In the genomic region with DNA sequence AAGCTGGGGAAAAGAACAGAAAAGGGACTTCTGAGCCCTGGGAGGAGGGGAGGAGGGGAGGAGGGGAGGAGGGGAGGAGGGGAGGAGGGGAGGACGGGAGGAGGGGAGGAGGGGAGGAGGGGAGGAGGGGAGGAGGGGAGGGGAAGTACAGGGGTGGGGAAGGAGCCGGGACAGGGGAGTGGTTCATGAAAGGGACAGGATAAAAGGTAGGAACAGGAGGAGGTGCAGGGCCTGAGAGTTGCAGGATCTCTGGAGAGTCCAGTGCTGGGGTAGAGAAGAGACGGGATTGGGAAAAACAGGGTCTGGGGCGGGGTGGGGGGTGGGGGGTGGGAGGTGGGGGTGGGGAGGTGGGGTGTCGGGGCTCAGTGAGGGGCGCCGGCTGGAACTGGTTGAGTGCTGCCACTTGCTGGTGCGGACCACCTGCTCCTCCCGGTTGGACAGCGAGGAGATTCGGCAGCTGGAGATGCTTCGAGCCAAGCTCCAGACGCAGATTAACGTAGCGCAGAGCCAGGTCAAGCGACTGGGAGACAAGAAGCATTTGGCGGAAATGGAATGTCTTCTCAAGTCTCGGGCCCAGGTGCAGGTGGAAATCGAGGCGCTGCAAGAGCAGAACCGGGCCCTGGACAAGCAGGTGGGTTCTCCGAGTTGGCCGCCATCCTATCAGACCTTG, we compare ENCODE assay signal across 13 mouse cellular contexts. TPM values are rescaled to one million over a fixed set of nuclear protein-coding genes. Genes with fewer than 3 reads are reported as not detected.
DNase-seq lines count a peak whose midpoint lies in the region; ATAC-seq and TF ChIP-seq lines count a peak whose summit lies in the region.
"Had no signal": no experiment of that assay in that cellular context is flagged by ENCODE, and none has a peak within 500 bp of the region (broad histone marks: within the 10 kb centered on the region; RNA-seq: fewer than 3 reads in every experiment).

No protein-coding gene starts in this region.

- 14% methylated on average over 19 of the region's 23 CpGs for WGBS in kidney, embryonic 14.5 days
- 12% methylated on average over 20 of the region's 23 CpGs for WGBS in forebrain, postnatal 0 days
- 14% methylated on average over 22 of the region's 23 CpGs for whole genome bisulfite sequencing in midbrain, embryonic 14.5 days

- H3K4me1 ChIP-seq in kidney, embryonic 14.5 days (ENCODE audit: control insufficient read depth, insufficient read depth, low read length): peaks cover 6% of the 10 kb centered on the region; the same call in 1 of the 2 replicates
- no peaks in the 10 kb centered on the region for H3K4me1 ChIP-seq in forebrain, postnatal 0 days (ENCODE audit: insufficient read depth)
- H3K4me1 ChIP-seq in midbrain, embryonic 14.5 days (ENCODE audit: control insufficient read depth, insufficient read depth, low read length): no peaks in the 10 kb centered on the region

- no peaks in the 10 kb centered on the region for H3K36me3 ChIP-seq in kidney, embryonic 14.5 days (ENCODE audit: control insufficient read depth, insufficient read depth, low read length)
- no peaks in the 10 kb centered on the region for H3K36me3 ChIP-seq in forebrain, postnatal 0 days (ENCODE audit: insufficient read depth)
- H3K36me3 ChIP-seq in midbrain, embryonic 14.5 days (ENCODE audit: control insufficient read depth, insufficient read depth, low read length): no peaks in the 10 kb centered on the region
- H3K36me3 ChIP-seq: liver, embryonic 15.5 days had no signal

- no peak overlapping the region for H3K27ac ChIP-seq in kidney, embryonic 14.5 days (ENCODE audit: low read depth, low read length)
- H3K27ac ChIP-seq in forebrain, postnatal 0 days (ENCODE audit: low read depth, low read length): no peak overlapping the region
- H3K27ac ChIP-seq in midbrain, embryonic 14.5 days (replicated peaks; ENCODE audit: low read depth, low read length): no peak overlapping the region
- H3K27ac ChIP-seq: liver, embryonic 15.5 days had no signal

- H3K27me3 ChIP-seq in kidney, embryonic 14.5 days (ENCODE audit: control insufficient read depth, insufficient read depth, low read length): no peaks in the 10 kb centered on the region
- H3K27me3 ChIP-seq in forebrain, postnatal 0 days (ENCODE audit: insufficient read depth, low read length): no peaks in the 10 kb centered on the region
- no peaks in the 10 kb centered on the region for H3K27me3 ChIP-seq in midbrain, embryonic 14.5 days (ENCODE audit: control insufficient read depth, insufficient read depth, low read length)
- H3K27me3 ChIP-seq: liver, embryonic 15.5 days had no signal

- H3K4me3 ChIP-seq in kidney, embryonic 14.5 days (ENCODE audit: low read length): peak overlapping the region; percentile 6; the same call in 1 of the 2 replicates
- H3K4me3 ChIP-seq in forebrain, postnatal 0 days (ENCODE audit: low read depth, low read length): no peak overlapping the region
- no peak overlapping the region for H3K4me3 ChIP-seq in midbrain, embryonic 14.5 days (replicated peaks; ENCODE audit: low read depth, low read length)
- H3K4me3 ChIP-seq: liver, embryonic 15.5 days had no signal

- no peak overlapping the region for H3K9ac ChIP-seq in kidney, embryonic 14.5 days (ENCODE audit: low read depth, low read length)
- H3K9ac ChIP-seq in forebrain, postnatal 0 days: no peak overlapping the region
- no peak overlapping the region for H3K9ac ChIP-seq in midbrain, embryonic 14.5 days (replicated peaks; ENCODE audit: low read length)
- H3K9ac ChIP-seq: liver, embryonic 15.5 days had no signal

- TF ChIP-seq CTCF in forebrain, postnatal 0 days (IDR thresholded peaks at IDR 0.05; ENCODE audit: low read depth): no peak

- ATAC-seq in kidney, embryonic 14.5 days (ENCODE audit: low FRiP score, low TSS enrichment): no peak
- no peak for ATAC-seq in forebrain, postnatal 0 days
- no peak for ATAC-seq in midbrain, embryonic 14.5 days (ENCODE audit: low FRiP score, low TSS enrichment)
- no peak for ATAC-seq in monocyte, adult 5-6 weeks (replicated peaks; ENCODE audit: insufficient number of reproducible peaks, low FRiP score, low TSS enrichment, poor library complexity, severe bottlenecking)

- H3K9me3 ChIP-seq in kidney, embryonic 14.5 days (ENCODE audit: control insufficient read depth, low read length): 0 out of 2 replicates have a peak, but pooled peaks cover 4% of the 10 kb centered on the region
- H3K9me3 ChIP-seq in forebrain, postnatal 0 days (ENCODE audit: low read length): no peaks in the 10 kb centered on the region
- no peaks in the 10 kb centered on the region for H3K9me3 ChIP-seq in midbrain, embryonic 14.5 days (ENCODE audit: control insufficient read depth, low read length)
- H3K9me3 ChIP-seq: liver, embryonic 15.5 days had no signal

- no peak for DNase-seq in kidney, postnatal 25 days
- DNase-seq in ZHBTc4 (ENCODE audit: low read depth, low spot score): peak; percentile 53
- no peak for DNase-seq in forebrain, postnatal 0 days
- DNase-seq in midbrain, embryonic 14.5 days: peak; percentile 30
- no peak for DNase-seq in frontal cortex, postnatal 36 days (ENCODE audit: low spot score in 2 of 2)
- DNase-seq in adrenal gland, postnatal 10 days: no peak
- DNase-seq: cerebellum, adult 9-11 months; right cerebral cortex, postnatal 14 days had no signal

- peak overlapping the region; percentile 30 for H3K4me2 ChIP-seq in kidney, embryonic 14.5 days (replicated peaks; ENCODE audit: low read depth, low read length)
- 0 out of 2 replicates have a peak overlapping the region, but pooled peaks have one; percentile 19 for H3K4me2 ChIP-seq in forebrain, postnatal 0 days (ENCODE audit: low read depth)
- peak overlapping the region; percentile 22; the same call in 1 of the 2 replicates for H3K4me2 ChIP-seq in midbrain, embryonic 14.5 days (ENCODE audit: low read length)
- H3K4me2 ChIP-seq: liver, embryonic 15.5 days had no signal

RNA-seq across cellular contexts. Expression of gene Ccdc114, which starts 4.9 kb away (rescaled TPM):
- 8.0 and 10.0 TPM in 2 replicates for polyA plus RNA-seq in kidney, embryonic 14.5 days (2014; fragmentation: Nextera tagmentation; extraction: Ambion mirVana)
- 4.3 and 5.8 TPM in 2 replicates for total RNA-seq in forebrain, postnatal 0 days (2014; rRNA removed)
- polyA plus RNA-seq in forebrain, postnatal 0 days (2015; fragmentation: Nextera tagmentation; extraction: Ambion mirVana): 3.1 and 5.1 TPM in 2 replicates
- polyA plus RNA-seq in midbrain, embryonic 14.5 days (2014; fragmentation: Nextera tagmentation; extraction: Ambion mirVana): 2.6 and 3.1 TPM in 2 replicates
- 2.9 TPM in 2 of 3 replicates, not detected in the other for total RNA-seq in monocyte, adult 5-6 weeks (2017)
- 1 to 10 TPM; 6.1 to 7.2 TPM for total RNA-seq in adrenal gland, postnatal 10 days (2021)

RNA-seq across cellular contexts. Expression of gene Emp3, which starts 7.6 kb away (rescaled TPM):
- 171 and 182 TPM in 2 replicates for polyA plus RNA-seq in kidney, embryonic 14.5 days (2014; fragmentation: Nextera tagmentation; extraction: Ambion mirVana)
- total RNA-seq in forebrain, postnatal 0 days (2014; rRNA removed): 10.0 and 22.7 TPM in 2 replicates
- 24.9 and 33.7 TPM in 2 replicates for polyA plus RNA-seq in forebrain, postnatal 0 days (2015; fragmentation: Nextera tagmentation; extraction: Ambion mirVana)
- 5.2 and 32.1 TPM in 2 replicates for polyA plus RNA-seq in midbrain, embryonic 14.5 days (2014; fragmentation: Nextera tagmentation; extraction: Ambion mirVana)
- 293 to 405 TPM (median 376 TPM) in 3 replicates for total RNA-seq in monocyte, adult 5-6 weeks (2017)
- 100 to 1,000 TPM; 156 to 158 TPM for total RNA-seq in adrenal gland, postnatal 10 days (2021)

RNA-seq across cellular contexts. Expression of gene Tmem143, which starts 32.0 kb away (rescaled TPM):
- polyA plus RNA-seq in kidney, embryonic 14.5 days (2014; fragmentation: Nextera tagmentation; extraction: Ambion mirVana): 4.5 and 5.0 TPM in 2 replicates
- 22.1 and 29.7 TPM in 2 replicates for total RNA-seq in forebrain, postnatal 0 days (2014; rRNA removed)
- 4.9 and 5.7 TPM in 2 replicates for polyA plus RNA-seq in forebrain, postnatal 0 days (2015; fragmentation: Nextera tagmentation; extraction: Ambion mirVana)
- polyA plus RNA-seq in midbrain, embryonic 14.5 days (2014; fragmentation: Nextera tagmentation; extraction: Ambion mirVana): 5.1 and 7.5 TPM in 2 replicates
- 4.4 to 5.6 TPM (median 4.4 TPM) in 3 replicates for total RNA-seq in monocyte, adult 5-6 weeks (2017)
- 10 to 100 TPM; 85.8 to 88.1 TPM for total RNA-seq in adrenal gland, postnatal 10 days (2021)

RNA-seq across cellular contexts. Expression of gene Syngr4, which starts 32.2 kb away (rescaled TPM):
- polyA plus RNA-seq in kidney, embryonic 14.5 days (2014; fragmentation: Nextera tagmentation; extraction: Ambion mirVana): 0.90 and 2.1 TPM in 2 replicates
- 0.31 TPM in 1 of 2 replicates, not detected in the other for total RNA-seq in forebrain, postnatal 0 days (2014; rRNA removed)
- 0.40 TPM in 2 replicates for polyA plus RNA-seq in forebrain, postnatal 0 days (2015; fragmentation: Nextera tagmentation; extraction: Ambion mirVana)
- polyA plus RNA-seq in midbrain, embryonic 14.5 days (2014; fragmentation: Nextera tagmentation; extraction: Ambion mirVana): not detected in 2 replicates
- total RNA-seq in monocyte, adult 5-6 weeks (2017): not detected in 3 replicates
- under 1 TPM in 1 of 2 experiments, not detected in 1; 0.30 TPM for total RNA-seq in adrenal gland, postnatal 10 days (2021)
- total RNA-seq: adrenal gland, adult 18-20 months; layer of hippocampus, adult 18-20 months had no signal

RNA-seq across cellular contexts. Expression of gene Grin2d, which starts 50.6 kb away (rescaled TPM):
- 0.28 and 0.37 TPM in 2 replicates for polyA plus RNA-seq in kidney, embryonic 14.5 days (2014; fragmentation: Nextera tagmentation; extraction: Ambion mirVana)
- total RNA-seq in forebrain, postnatal 0 days (2014; rRNA removed): 9.0 and 12.9 TPM in 2 replicates
- polyA plus RNA-seq in forebrain, postnatal 0 days (2015; fragmentation: Nextera tagmentation; extraction: Ambion mirVana): 1.9 and 3.4 TPM in 2 replicates
- polyA plus RNA-seq in midbrain, embryonic 14.5 days (2014; fragmentation: Nextera tagmentation; extraction: Ambion mirVana): 2.3 and 4.4 TPM in 2 replicates
- total RNA-seq in monocyte, adult 5-6 weeks (2017): 0.10 TPM in 1 of 3 replicates, not detected in the others
- 1 to 10 TPM in 1 of 2 experiments, under 1 TPM in 1; 0.72 to 1.2 TPM for total RNA-seq in adrenal gland, postnatal 10 days (2021)

Comparison
In these comparisons a context has a peak if more than half of its experiments do, and no peak if none do; other contexts are left out.
1. DNase-seq: peak in ZHBTc4 (single experiment) and midbrain, embryonic 14.5 days (single experiment); none in kidney, postnatal 25 days (0 of 2), forebrain, postnatal 0 days (single experiment), frontal cortex, postnatal 36 days (0 of 2) and adrenal gland, postnatal 10 days (single experiment).
2. Peak in every context shown above with its lines, with median percentiles within 50 percentile points of each other: H3K4me2 ChIP-seq.